Mouse (Mus musculus): ENCODE measurements around the gene Flt3l. TPM values are rescaled to one million over a fixed set of nuclear protein-coding genes. Genes with fewer than 3 reads are reported as not detected.
"Not testable (repeated sequence)": the region's sequence is repeated elsewhere in the genome, so short reads cannot be mapped to it uniquely, and the experiment has no call there.

The Flt3l gene
- polyA plus RNA-seq, 1 experiment from 2014 or later: 1.7 TPM

DNA sequence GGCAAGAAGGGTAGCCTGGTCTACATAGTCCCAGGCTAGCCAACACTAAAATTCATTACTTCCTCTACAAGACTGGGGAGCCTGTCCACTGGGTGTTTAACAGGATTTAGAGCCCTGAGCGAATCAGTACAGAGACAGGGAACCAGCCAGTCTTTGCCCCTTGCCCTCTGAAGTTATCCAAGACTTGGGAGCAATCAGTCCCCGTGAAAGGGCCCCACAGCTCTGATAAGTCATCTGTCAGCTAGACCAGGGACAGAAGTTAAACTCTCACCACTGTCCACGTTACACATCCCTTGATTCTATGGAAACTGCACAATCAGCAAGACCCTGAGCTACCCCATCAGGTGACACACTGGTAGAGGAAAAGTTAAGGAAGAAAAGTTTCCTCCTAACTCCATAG lies 23.7 kb downstream of the Flt3l start:
- H3K27me3 ChIP-seq (ENCODE audit: control insufficient read depth, insufficient read depth, low read length): no peaks in the 10 kb centered on the region
- whole genome bisulfite sequencing: 73% methylated on average over 3 of the region's 3 CpGs

DNA sequence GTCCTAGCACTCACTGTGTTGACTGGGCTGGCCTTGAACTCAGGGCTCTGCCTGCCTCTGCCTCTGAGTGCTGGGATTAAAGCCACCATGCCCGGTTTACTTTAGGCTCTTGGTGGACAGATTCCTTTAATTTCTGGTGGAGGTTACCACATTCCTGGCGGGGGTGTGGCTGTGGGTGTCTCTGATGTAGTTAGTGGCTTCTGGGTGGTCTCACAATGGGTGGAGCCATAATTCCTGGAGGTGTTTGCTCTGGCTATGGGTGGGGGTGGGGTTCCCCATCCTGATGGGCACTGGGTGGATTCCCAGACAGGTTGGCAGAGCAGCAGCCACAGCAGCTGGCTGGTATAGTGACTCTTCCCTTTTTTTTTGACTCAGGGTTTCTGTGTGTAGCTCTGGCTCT lies 24.3 kb downstream of the Flt3l start:
- H3K27ac ChIP-seq: no peak overlapping the region
- H3K4me3 ChIP-seq (replicated peaks; ENCODE audit: low read length): no peak overlapping the region
- no peak overlapping the region for H3K4me2 ChIP-seq (replicated peaks)
- H3K4me1 ChIP-seq (replicated peaks; ENCODE audit: control insufficient read depth, insufficient read depth, low read length): no peaks in the 10 kb centered on the region
- H3K27me3 ChIP-seq (ENCODE audit: control insufficient read depth, insufficient read depth, low read length): no peaks in the 10 kb centered on the region
- no peak overlapping the region for H3K9ac ChIP-seq
- H3K9me3 ChIP-seq (ENCODE audit: control insufficient read depth, low read length): no peaks in the 10 kb centered on the region
- no peak for DNase-seq (ENCODE audit: low spot score)
- WGBS: 75% methylated on average over 2 of the region's 2 CpGs
- no peaks in the 10 kb centered on the region for H3K36me3 ChIP-seq (replicated peaks; ENCODE audit: control insufficient read depth, insufficient read depth)
- ATAC-seq (ENCODE audit: low FRiP score): no peak

More for the DNA sequence above, 23.7 kb downstream of the Flt3l start:
- Histone ChIP-seq H3K27ac (no peak overlapping the region), H3K4me2 (replicated peaks) (no peak overlapping the region), H3K9me3 (ENCODE audit: control insufficient read depth, low read length) (no peaks in the 10 kb centered on the region), H3K4me3 (replicated peaks; ENCODE audit: low read length) (no peak overlapping the region), H3K36me3 (replicated peaks; ENCODE audit: control insufficient read depth, insufficient read depth) (0 out of 2 replicates have a peak, but pooled peaks cover under 1% of the 10 kb centered on the region), H3K9ac (no peak overlapping the region), H3K4me1 (replicated peaks; ENCODE audit: control insufficient read depth, insufficient read depth, low read length) (no peaks in the 10 kb centered on the region)
- ATAC-seq (ENCODE audit: low FRiP score) (no peak), DNase-seq (ENCODE audit: low spot score) (no peak)

DNA sequence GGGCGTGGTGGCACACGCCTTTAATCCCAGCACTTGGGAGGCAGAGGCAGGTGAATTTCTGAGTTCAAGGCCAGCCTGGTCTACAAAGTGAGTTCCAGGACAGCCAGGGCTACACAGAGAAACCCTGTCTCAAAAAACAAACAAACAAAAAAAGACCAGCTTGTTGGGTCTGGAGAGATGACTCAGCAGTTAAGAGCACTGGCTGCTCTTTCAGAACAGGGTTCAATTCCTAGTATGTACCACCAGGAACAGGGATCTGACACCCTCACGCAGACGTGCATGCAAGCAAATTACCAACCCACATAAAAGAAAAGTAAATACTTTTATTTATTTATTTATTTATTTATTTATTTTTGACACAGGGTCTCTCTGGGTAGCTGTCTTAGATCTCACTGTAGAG lies 26.1 kb downstream of the Flt3l start:
- DNase-seq (ENCODE audit: low spot score); H3K27me3 ChIP-seq (ENCODE audit: control insufficient read depth, insufficient read depth, low read length); H3K9ac ChIP-seq; H3K9me3 ChIP-seq (ENCODE audit: control insufficient read depth, low read length); H3K4me2 ChIP-seq (replicated peaks); H3K4me3 ChIP-seq (replicated peaks; ENCODE audit: low read length); H3K4me1 ChIP-seq (replicated peaks; ENCODE audit: control insufficient read depth, insufficient read depth, low read length); H3K36me3 ChIP-seq (replicated peaks; ENCODE audit: control insufficient read depth, insufficient read depth); ATAC-seq (ENCODE audit: low FRiP score); H3K27ac ChIP-seq: not testable (repeated sequence)
- 88% methylated on average over 4 of the region's 4 CpGs for WGBS

DNA sequence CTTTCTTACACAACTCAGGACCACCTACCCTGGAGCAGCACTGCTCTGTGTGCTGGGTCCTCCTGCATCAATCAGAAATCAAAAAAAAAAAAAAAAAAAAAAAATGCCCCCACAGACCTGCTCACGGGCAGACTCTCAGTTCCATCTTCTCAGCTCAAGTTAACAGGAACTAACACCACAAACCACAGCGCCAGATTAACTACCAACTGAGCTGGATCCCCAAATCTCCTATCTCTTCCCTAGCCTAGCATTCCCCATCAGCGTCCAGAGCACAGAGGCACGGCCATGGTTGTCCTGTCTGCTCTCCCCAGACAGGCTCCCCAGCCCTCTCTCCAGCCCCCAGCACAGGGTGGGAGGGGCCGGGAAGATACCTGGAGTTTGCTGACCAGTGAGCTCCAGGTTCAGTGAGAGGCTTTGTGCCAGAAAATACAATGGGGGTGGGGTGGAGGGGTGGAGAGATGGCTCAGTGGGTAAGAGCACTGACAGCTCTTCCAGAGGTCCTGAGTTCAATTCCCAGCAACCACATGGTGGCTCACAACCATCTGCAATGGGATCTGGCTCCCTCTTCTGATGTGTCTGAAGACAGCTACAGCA lies 29.1 kb downstream of the Flt3l start:
- no peaks in the 10 kb centered on the region for H3K36me3 ChIP-seq (replicated peaks; ENCODE audit: control insufficient read depth, insufficient read depth)
- H3K4me2 ChIP-seq (replicated peaks): no peak overlapping the region
- H3K9ac ChIP-seq: no peak overlapping the region
- no peak overlapping the region for H3K27ac ChIP-seq
- no peaks in the 10 kb centered on the region for H3K27me3 ChIP-seq (ENCODE audit: control insufficient read depth, insufficient read depth, low read length)
- WGBS: 54% methylated on average over 5 of the region's 5 CpGs
- H3K9me3 ChIP-seq (ENCODE audit: control insufficient read depth, low read length): no peaks in the 10 kb centered on the region
- H3K4me3 ChIP-seq (replicated peaks; ENCODE audit: low read length): no peak overlapping the region
- no peaks in the 10 kb centered on the region for H3K4me1 ChIP-seq (replicated peaks; ENCODE audit: control insufficient read depth, insufficient read depth, low read length)
- DNase-seq (ENCODE audit: low spot score) (no peak), ATAC-seq (ENCODE audit: low FRiP score) (no peak)

DNA sequence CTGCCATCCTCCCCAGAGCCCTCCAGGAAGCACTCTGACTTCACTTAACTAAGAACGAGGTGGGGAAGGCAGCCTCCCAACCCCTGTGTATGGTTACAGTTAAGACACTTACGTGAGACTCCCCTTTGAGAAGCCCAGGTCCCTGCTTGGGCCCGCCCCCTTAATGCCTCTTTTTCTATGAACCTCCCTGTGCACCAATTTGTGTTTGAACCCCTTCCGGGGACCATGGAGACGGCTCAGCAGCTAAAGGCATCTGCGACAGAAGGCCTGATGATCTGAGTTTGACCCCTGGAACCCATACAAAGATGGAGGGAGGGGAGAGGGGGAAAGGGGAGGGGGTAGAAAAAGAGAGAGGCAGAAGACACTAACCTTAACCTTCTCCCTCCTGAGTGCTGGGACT lies 29.8 kb downstream of the Flt3l start:
- no peak for DNase-seq (ENCODE audit: low spot score)
- Histone ChIP-seq H3K4me1 (replicated peaks; ENCODE audit: control insufficient read depth, insufficient read depth, low read length) (no peaks in the 10 kb centered on the region), H3K9ac (no peak overlapping the region), H3K9me3 (ENCODE audit: control insufficient read depth, low read length) (no peaks in the 10 kb centered on the region), H3K27me3 (ENCODE audit: control insufficient read depth, insufficient read depth, low read length) (no peaks in the 10 kb centered on the region), H3K4me2 (replicated peaks) (no peak overlapping the region), H3K4me3 (replicated peaks; ENCODE audit: low read length) (no peak overlapping the region), H3K36me3 (replicated peaks; ENCODE audit: control insufficient read depth, insufficient read depth) (no peaks in the 10 kb centered on the region), H3K27ac (no peak overlapping the region)
- WGBS: 19% methylated on average over 6 of the region's 6 CpGs
- ATAC-seq (ENCODE audit: low FRiP score): no peak

DNA sequence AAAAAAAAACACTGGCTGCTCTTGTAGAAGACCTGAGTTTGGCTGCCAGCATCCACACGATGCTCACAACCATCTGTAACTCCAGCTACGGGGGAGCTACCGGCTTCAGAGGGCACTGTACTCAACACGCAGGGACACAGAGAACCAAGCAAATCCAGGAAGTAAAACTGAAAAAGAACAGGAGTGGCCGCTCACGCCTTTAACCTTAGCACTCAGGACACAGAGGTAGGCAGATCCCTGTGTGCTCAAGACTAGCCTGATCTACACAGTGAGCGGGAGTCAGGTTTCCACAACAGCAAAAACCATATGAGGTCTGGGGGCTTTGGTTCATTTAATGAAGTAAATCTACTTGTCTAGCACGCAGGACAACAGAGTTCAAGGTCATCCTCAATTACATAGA lies 30.7 kb downstream of the Flt3l start:
- no peak overlapping the region for H3K27ac ChIP-seq
- WGBS: 81% methylated on average over 8 of the region's 8 CpGs
- H3K27me3 ChIP-seq (ENCODE audit: control insufficient read depth, insufficient read depth, low read length): no peaks in the 10 kb centered on the region
- H3K4me3 ChIP-seq (replicated peaks; ENCODE audit: low read length): no peak overlapping the region
- no peaks in the 10 kb centered on the region for H3K9me3 ChIP-seq (ENCODE audit: control insufficient read depth, low read length)
- no peak overlapping the region for H3K9ac ChIP-seq
- no peak for DNase-seq (ENCODE audit: low spot score)
- ATAC-seq (ENCODE audit: low FRiP score): no peak
- H3K4me2 ChIP-seq (replicated peaks): no peak overlapping the region
- H3K4me1 ChIP-seq (replicated peaks; ENCODE audit: control insufficient read depth, insufficient read depth, low read length): no peaks in the 10 kb centered on the region
- H3K36me3 ChIP-seq (replicated peaks; ENCODE audit: control insufficient read depth, insufficient read depth): no peaks in the 10 kb centered on the region

DNA sequence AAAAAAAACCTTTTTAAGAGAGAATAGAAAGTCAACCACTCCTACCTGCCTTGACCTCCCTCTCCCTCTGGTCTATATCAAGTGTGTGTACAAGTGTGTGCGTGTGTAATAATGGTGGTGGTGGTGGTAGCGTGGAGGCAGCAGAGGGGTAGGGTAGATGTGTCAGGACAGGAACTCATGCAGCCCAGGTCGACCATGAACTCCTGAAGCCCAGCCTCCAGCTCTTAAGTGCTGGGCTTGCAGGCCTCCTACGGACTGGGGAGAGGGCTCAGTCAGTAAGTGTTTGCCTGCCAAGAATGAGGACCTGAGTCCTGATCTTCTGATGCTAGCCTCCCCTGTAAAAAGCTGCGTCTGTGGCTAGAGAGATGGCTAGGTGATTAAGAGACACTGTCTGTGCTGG lies 31.3 kb downstream of the Flt3l start:
- 89% methylated on average over 5 of the region's 5 CpGs for WGBS

DNA sequence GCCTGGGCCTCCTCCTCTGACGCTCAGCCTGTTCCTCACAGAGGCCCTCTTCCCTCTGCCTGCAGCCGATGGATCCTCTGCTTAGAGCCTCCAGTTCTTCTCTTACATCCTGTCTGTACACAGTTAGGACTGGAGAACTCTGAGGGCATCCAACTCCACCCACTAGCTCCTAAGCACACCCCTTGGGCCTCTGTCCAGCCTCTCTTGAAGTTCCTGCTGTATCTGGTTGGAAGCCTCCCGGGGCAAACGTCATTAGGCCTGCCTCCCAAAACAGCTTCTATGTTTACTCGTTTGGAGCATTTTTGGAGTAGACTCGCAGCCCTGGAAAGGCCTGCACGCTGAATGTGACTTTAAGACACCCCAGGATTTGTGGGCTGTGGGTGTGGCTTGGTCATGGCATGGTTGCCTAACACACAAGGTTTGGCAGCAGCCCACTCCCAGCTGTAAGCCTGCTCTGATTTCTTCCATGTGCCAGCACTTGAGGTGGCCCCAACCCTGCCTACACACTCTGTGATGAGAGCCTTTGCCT lies 32.5 kb downstream of the Flt3l start, which contains the start of gene Fcgrt:
Fcgrt (minus strand) TSS at position 200 of the 529 bp plus-strand sequence.
- ATAC-seq (ENCODE audit: low FRiP score) (no peak; the same call in 1 of the 2 replicates), DNase-seq (ENCODE audit: low spot score) (no peak)
- H3K27ac ChIP-seq: no peak within 1 kb of the TSS
- 70% methylated on average over 7 of the region's 7 CpGs for WGBS
- H3K9me3 ChIP-seq (ENCODE audit: control insufficient read depth, low read length): no peaks in the 10 kb centered on the region
- H3K27me3 ChIP-seq (ENCODE audit: control insufficient read depth, insufficient read depth, low read length): no peaks in the 10 kb centered on the region
- H3K4me3 ChIP-seq (replicated peaks; ENCODE audit: low read length): no peak within 1 kb of the TSS
- no peaks in the 10 kb centered on the region for H3K36me3 ChIP-seq (replicated peaks; ENCODE audit: control insufficient read depth, insufficient read depth)
- peak within 1 kb of the TSS; percentile 34 for H3K4me2 ChIP-seq (replicated peaks)
- H3K9ac ChIP-seq: 0 out of 2 replicates have a peak within 1 kb of the TSS, but pooled peaks have one; percentile 16
- no peaks in the 10 kb centered on the region for H3K4me1 ChIP-seq (replicated peaks; ENCODE audit: control insufficient read depth, insufficient read depth, low read length)

More for the DNA sequence above, 31.3 kb downstream of the Flt3l start:
- Histone ChIP-seq H3K36me3 (replicated peaks; ENCODE audit: control insufficient read depth, insufficient read depth) (no peaks in the 10 kb centered on the region), H3K4me1 (replicated peaks; ENCODE audit: control insufficient read depth, insufficient read depth, low read length) (no peaks in the 10 kb centered on the region), H3K27ac (no peak overlapping the region), H3K9ac (no peak overlapping the region), H3K9me3 (ENCODE audit: control insufficient read depth, low read length) (no peaks in the 10 kb centered on the region), H3K4me3 (replicated peaks; ENCODE audit: low read length) (no peak overlapping the region), H3K27me3 (ENCODE audit: control insufficient read depth, insufficient read depth, low read length) (no peaks in the 10 kb centered on the region), H3K4me2 (replicated peaks) (no peak overlapping the region)
- ATAC-seq (ENCODE audit: low FRiP score) (no peak), DNase-seq (ENCODE audit: low spot score) (no peak)

DNA sequence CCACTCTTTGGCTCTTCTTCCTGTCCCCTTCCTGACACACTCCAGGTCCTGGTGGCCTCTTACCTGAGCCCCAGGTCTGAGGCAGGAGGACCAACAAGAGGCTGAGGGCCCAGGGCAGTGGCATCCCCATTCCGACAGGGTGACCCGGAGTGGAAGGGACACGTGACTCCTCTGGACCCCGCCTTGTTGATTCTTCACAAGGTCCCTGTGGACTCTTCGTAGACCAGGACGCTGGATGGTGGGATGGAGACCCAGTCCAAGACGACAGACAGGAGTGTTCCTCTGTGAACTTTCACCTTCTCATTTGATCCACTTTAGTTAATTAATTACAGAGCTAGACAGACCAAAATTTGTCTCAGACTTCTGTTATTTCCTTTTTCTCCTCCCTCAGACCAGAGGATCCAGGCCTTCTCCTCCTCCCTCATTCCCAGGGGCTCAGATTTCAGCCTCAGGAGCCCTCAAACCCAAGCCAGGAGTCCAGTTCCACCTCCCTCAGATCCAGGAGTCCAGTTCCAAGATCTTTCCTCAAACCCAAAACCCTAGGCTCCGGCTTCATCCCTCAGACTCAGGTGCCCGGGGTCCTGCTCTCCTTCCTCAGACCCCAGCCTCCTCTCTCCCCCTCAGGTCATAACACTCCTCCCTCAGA lies 33.2 kb downstream of the Flt3l start:
- 84% methylated on average over 9 of the region's 9 CpGs for WGBS

More for the DNA sequence above, 33.2 kb downstream of the Flt3l start:
- Histone ChIP-seq H3K27ac (no peak overlapping the region), H3K27me3 (ENCODE audit: control insufficient read depth, insufficient read depth, low read length) (no peaks in the 10 kb centered on the region), H3K4me2 (replicated peaks) (peak overlapping the region; percentile 34), H3K4me3 (replicated peaks; ENCODE audit: low read length) (no peak overlapping the region), H3K4me1 (replicated peaks; ENCODE audit: control insufficient read depth, insufficient read depth, low read length) (no peaks in the 10 kb centered on the region), H3K9ac (0 out of 2 replicates have a peak overlapping the region, but pooled peaks have one; percentile 16), H3K9me3 (ENCODE audit: control insufficient read depth, low read length) (no peaks in the 10 kb centered on the region), H3K36me3 (replicated peaks; ENCODE audit: control insufficient read depth, insufficient read depth) (no peaks in the 10 kb centered on the region)
- ATAC-seq (ENCODE audit: low FRiP score) (no peak), DNase-seq (ENCODE audit: low spot score) (no peak)
